Comparison of ENCODE assay signal across 8 mouse cellular contexts in genomic region chr3:51482781-51483180, GRCm38 (mm10). TPM values are rescaled to one million over a fixed set of nuclear protein-coding genes. Genes with fewer than 3 reads are reported as not detected.
A peak's percentile ranks its signal among the peaks of the same experiment; 100 is the strongest.
DNase-seq lines count a peak whose midpoint lies in the region; ATAC-seq and TF ChIP-seq lines count a peak whose summit lies in the region.

No protein-coding gene starts in this region.

- H3K4me2 ChIP-seq in embryonic facial prominence, embryonic 11.5 days (ENCODE audit: low read depth, low read length), result peak overlapping the region; percentile 76
- peak overlapping the region; percentile 75 for H3K4me2 ChIP-seq in midbrain, postnatal 0 days (ENCODE audit: low read depth, low read length, poor library complexity, severe bottlenecking)

- H3K9me3 ChIP-seq in embryonic facial prominence, embryonic 11.5 days (replicated peaks; ENCODE audit: control insufficient read depth, low read length), result no peaks in the 10 kb centered on the region
- no peaks in the 10 kb centered on the region for H3K9me3 ChIP-seq in midbrain, postnatal 0 days (ENCODE audit: low read length)

- TF ChIP-seq CTCF in midbrain, postnatal 0 days (IDR thresholded peaks at IDR 0.05), result no peak

- DNase-seq in kidney, adult 9 months, result peak; percentile 11
- DNase-seq in kidney, adult 11 months, result no peak
- no peak for DNase-seq in embryonic facial prominence, embryonic 11.5 days (ENCODE audit: low spot score)
- DNase-seq in induced T-regulatory cell, adult 2 months (ENCODE audit: low read depth), result peak; percentile 25
- no peak for DNase-seq in midbrain, postnatal 0 days (ENCODE audit: low spot score)
- DNase-seq in left cerebral cortex, postnatal 14 days (ENCODE audit: low spot score in 2 of 2), result no peak
- DNase-seq in urinary bladder, postnatal 14 days (ENCODE audit: low spot score), result no peak
- no peak for DNase-seq in spleen, postnatal 4 days (ENCODE audit: low spot score in 2 of 2)

- intact Hi-C loops in left cerebral cortex, postnatal 14 days (cut with DNase I), result loop anchor here (5.0 kb wide), 2 partner anchors 80 to 760 kb away; partner anchors contain the start of gene Setd7

- no peaks in the 10 kb centered on the region for H3K4me1 ChIP-seq in embryonic facial prominence, embryonic 11.5 days (ENCODE audit: control insufficient read depth, insufficient read depth, low read length)
- peaks cover 9% of the 10 kb centered on the region for H3K4me1 ChIP-seq in midbrain, postnatal 0 days (ENCODE audit: insufficient read depth, low read length)

- 74% methylated on average over 3 of the region's 3 CpGs for WGBS in embryonic facial prominence, embryonic 11.5 days
- 74% methylated on average over 3 of the region's 3 CpGs for WGBS in midbrain, postnatal 0 days

- H3K27ac ChIP-seq in embryonic facial prominence, embryonic 11.5 days (replicated peaks; ENCODE audit: low read depth, low read length), result no peak overlapping the region
- H3K27ac ChIP-seq in midbrain, postnatal 0 days (ENCODE audit: low read depth, low read length), result peak overlapping the region; percentile 86; the same call in 1 of the 2 replicates

- ATAC-seq in embryonic facial prominence, embryonic 11.5 days (replicated peaks; ENCODE audit: insufficient number of reproducible peaks, low FRiP score, low TSS enrichment, low read depth), result no peak
- ATAC-seq in midbrain, postnatal 0 days (ENCODE audit: low FRiP score), result no peak

- no peaks in the 10 kb centered on the region for H3K27me3 ChIP-seq in embryonic facial prominence, embryonic 11.5 days (ENCODE audit: control insufficient read depth, insufficient read depth, low read length)
- no peaks in the 10 kb centered on the region for H3K27me3 ChIP-seq in midbrain, postnatal 0 days (ENCODE audit: insufficient read depth, low read length)

- H3K36me3 ChIP-seq in embryonic facial prominence, embryonic 11.5 days (replicated peaks; ENCODE audit: control insufficient read depth, insufficient read depth, low read depth, low read length), result no peaks in the 10 kb centered on the region
- no peaks in the 10 kb centered on the region for H3K36me3 ChIP-seq in midbrain, postnatal 0 days (ENCODE audit: insufficient read depth, low read length)

- no peak overlapping the region for H3K9ac ChIP-seq in embryonic facial prominence, embryonic 11.5 days (replicated peaks; ENCODE audit: low read length)
- H3K9ac ChIP-seq in midbrain, postnatal 0 days (replicated peaks; ENCODE audit: low read length, poor library complexity, severe bottlenecking), result peak overlapping the region; percentile 63; the same call in 1 of the 2 replicates

- H3K4me3 ChIP-seq in embryonic facial prominence, embryonic 11.5 days (ENCODE audit: low read depth, low read length), result peak overlapping the region; percentile 75; the same call in 1 of the 2 replicates
- H3K4me3 ChIP-seq in midbrain, postnatal 0 days (ENCODE audit: low read depth, low read length), result peak overlapping the region; percentile 70; the same call in 1 of the 2 replicates

RNA-seq across cellular contexts. Expression of gene Rab33b, which starts 0.9 kb away (rescaled TPM):
- 19.8 and 21.7 TPM in 2 replicates for polyA plus RNA-seq in embryonic facial prominence, embryonic 11.5 days (2014; fragmentation: Nextera tagmentation; extraction: Ambion mirVana)
- 24.2 and 28.6 TPM in 2 replicates for total RNA-seq in midbrain, postnatal 0 days (2014; rRNA removed)
- polyA plus RNA-seq in midbrain, postnatal 0 days (2015; fragmentation: Nextera tagmentation; extraction: Ambion mirVana), result 29.5 and 30.9 TPM in 2 replicates
- total RNA-seq in left cerebral cortex, postnatal 14 days (2021), result 10 to 100 TPM; 21.1 to 21.7 TPM

Comparison
In these comparisons a context has a peak if more than half of its experiments do, and no peak if none do; other contexts are left out.
1. DNase-seq: peak in kidney, adult 9 months (single experiment) and induced T-regulatory cell, adult 2 months (single experiment); none in kidney, adult 11 months (single experiment), embryonic facial prominence, embryonic 11.5 days (single experiment), midbrain, postnatal 0 days (single experiment), left cerebral cortex, postnatal 14 days (0 of 2), urinary bladder, postnatal 14 days (single experiment) and spleen, postnatal 4 days (0 of 2).